ENCODE assay signal across 17 mouse cellular contexts in the genomic region with DNA sequence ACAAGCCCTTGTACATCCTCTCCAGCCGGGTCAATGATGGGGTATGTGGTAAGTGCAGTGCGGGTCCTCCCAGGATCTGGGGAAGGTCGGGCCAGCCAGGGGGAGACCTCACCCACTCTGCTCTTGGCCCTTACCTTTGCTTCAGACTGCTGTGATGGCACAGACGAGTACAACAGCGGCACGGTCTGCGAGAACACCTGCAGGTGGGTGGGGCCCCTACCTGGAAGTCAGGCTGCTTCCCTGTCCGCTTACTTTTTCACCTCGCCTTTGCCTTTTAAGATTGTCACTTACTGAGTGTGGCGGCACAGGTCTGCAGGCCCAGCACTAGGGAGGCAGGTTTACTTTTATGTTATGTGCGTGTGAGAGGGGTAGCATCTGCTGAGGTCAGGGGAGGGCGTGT. TPM values are rescaled to one million over a fixed set of nuclear protein-coding genes. Genes with fewer than 3 reads are reported as not detected.
DNase-seq lines count a peak whose midpoint lies in the region; ATAC-seq and TF ChIP-seq lines count a peak whose summit lies in the region.
"Had no signal": no experiment of that assay in that cellular context is flagged by ENCODE, and none has a peak within 500 bp of the region (broad histone marks: within the 10 kb centered on the region; RNA-seq: fewer than 3 reads in every experiment).

No protein-coding gene starts in this region.

- ATAC-seq in forebrain, embryonic 12.5 days (ENCODE audit: low FRiP score), result no peak
- no peak for ATAC-seq in forebrain, embryonic 14.5 days
- no peak for ATAC-seq in liver, embryonic 13.5 days (ENCODE audit: low read depth)
- no peak for ATAC-seq in G1E (ENCODE audit: extremely low read depth, insufficient number of reproducible peaks, low FRiP score, poor library complexity, severe bottlenecking)
- no peak for ATAC-seq in intestine, embryonic 16.5 days
- ATAC-seq in kidney, embryonic 14.5 days (ENCODE audit: low FRiP score, low TSS enrichment), result no peak
- no peak for ATAC-seq in granulocyte monocyte progenitor cell, adult 5-6 weeks (replicated peaks; ENCODE audit: poor library complexity, severe bottlenecking)

- peaks cover 29% of the 10 kb centered on the region for H3K4me1 ChIP-seq in forebrain, embryonic 12.5 days
- peaks cover 10% of the 10 kb centered on the region for H3K4me1 ChIP-seq in forebrain, embryonic 14.5 days (ENCODE audit: control insufficient read depth, insufficient read depth, low read length)
- H3K4me1 ChIP-seq in liver, embryonic 13.5 days (replicated peaks), result peaks cover 31% of the 10 kb centered on the region
- peaks cover 46% of the 10 kb centered on the region for H3K4me1 ChIP-seq in G1E (ENCODE audit: insufficient read depth, low read depth, low read length)
- H3K4me1 ChIP-seq in intestine, embryonic 16.5 days (ENCODE audit: control insufficient read depth, insufficient read depth, low read length), result peaks cover 18% of the 10 kb centered on the region
- H3K4me1 ChIP-seq in kidney, embryonic 14.5 days (ENCODE audit: control insufficient read depth, insufficient read depth, low read length), result peaks cover 18% of the 10 kb centered on the region

- H3K9ac ChIP-seq in forebrain, embryonic 12.5 days, result no peak overlapping the region
- H3K9ac ChIP-seq in forebrain, embryonic 14.5 days (ENCODE audit: low read length), result no peak overlapping the region
- no peak overlapping the region for H3K9ac ChIP-seq in liver, embryonic 13.5 days
- no peak overlapping the region for H3K9ac ChIP-seq in intestine, embryonic 16.5 days (ENCODE audit: low read depth, low read length)
- H3K9ac ChIP-seq in kidney, embryonic 14.5 days (ENCODE audit: low read depth, low read length), result no peak overlapping the region

- H3K4me2 ChIP-seq in forebrain, embryonic 12.5 days, result peak overlapping the region; percentile 85; the same call in 1 of the 2 replicates
- no peak overlapping the region for H3K4me2 ChIP-seq in forebrain, embryonic 14.5 days (ENCODE audit: low read length)
- H3K4me2 ChIP-seq in liver, embryonic 13.5 days, result peak overlapping the region; percentile 95; the same call in 1 of the 2 replicates
- 0 out of 2 replicates have a peak overlapping the region, but pooled peaks have one; percentile 84 for H3K4me2 ChIP-seq in intestine, embryonic 16.5 days (ENCODE audit: low read depth, low read length)
- no peak overlapping the region for H3K4me2 ChIP-seq in kidney, embryonic 14.5 days (replicated peaks; ENCODE audit: low read depth, low read length)

- no peaks in the 10 kb centered on the region for H3K9me3 ChIP-seq in forebrain, embryonic 12.5 days
- no peaks in the 10 kb centered on the region for H3K9me3 ChIP-seq in forebrain, embryonic 14.5 days (replicated peaks; ENCODE audit: control insufficient read depth, low read length)
- H3K9me3 ChIP-seq in liver, embryonic 13.5 days (replicated peaks), result no peaks in the 10 kb centered on the region
- H3K9me3 ChIP-seq in G1E (replicated peaks), result no peaks in the 10 kb centered on the region
- H3K9me3 ChIP-seq in intestine, embryonic 16.5 days (ENCODE audit: control insufficient read depth, low read length), result no peaks in the 10 kb centered on the region
- H3K9me3 ChIP-seq in kidney, embryonic 14.5 days (ENCODE audit: control insufficient read depth, low read length), result no peaks in the 10 kb centered on the region
- H3K9me3 ChIP-seq: lung, embryonic 15.5 days had no signal

- no peak overlapping the region for H3K4me3 ChIP-seq in forebrain, embryonic 12.5 days (replicated peaks)
- H3K4me3 ChIP-seq in forebrain, embryonic 14.5 days (ENCODE audit: low read depth, low read length), result no peak overlapping the region
- peak overlapping the region; percentile 84; the same call in 1 of the 2 replicates for H3K4me3 ChIP-seq in liver, embryonic 13.5 days (replicated peaks)
- peak overlapping the region; percentile 79; the same call in 1 of the 2 replicates for H3K4me3 ChIP-seq in G1E (ENCODE audit: low read depth, low read length)
- no peak overlapping the region for H3K4me3 ChIP-seq in intestine, embryonic 16.5 days (ENCODE audit: low read length)
- no peak overlapping the region for H3K4me3 ChIP-seq in kidney, embryonic 14.5 days (ENCODE audit: low read length)

- H3K27ac ChIP-seq in forebrain, embryonic 12.5 days, result no peak overlapping the region
- H3K27ac ChIP-seq in forebrain, embryonic 14.5 days (ENCODE audit: low read depth, low read length), result no peak overlapping the region
- H3K27ac ChIP-seq in liver, embryonic 13.5 days, result no peak overlapping the region
- H3K27ac ChIP-seq in intestine, embryonic 16.5 days (ENCODE audit: low read length), result no peak overlapping the region
- no peak overlapping the region for H3K27ac ChIP-seq in kidney, embryonic 14.5 days (ENCODE audit: low read depth, low read length)
- H3K27ac ChIP-seq: kidney, postnatal 0 days; lung, embryonic 15.5 days had no signal

- WGBS in forebrain, embryonic 12.5 days, result 95% methylated on average over 12 of the region's 12 CpGs
- 91% methylated on average over 12 of the region's 12 CpGs for WGBS in forebrain, embryonic 14.5 days
- 85% methylated on average over 12 of the region's 12 CpGs for WGBS in liver, embryonic 13.5 days (ENCODE audit: insufficient replicate concordance)
- 81% methylated on average over 12 of the region's 12 CpGs for WGBS in intestine, embryonic 16.5 days
- WGBS in kidney, embryonic 14.5 days, result 97% methylated on average over 12 of the region's 12 CpGs

- no peaks in the 10 kb centered on the region for H3K27me3 ChIP-seq in forebrain, embryonic 12.5 days
- H3K27me3 ChIP-seq in forebrain, embryonic 14.5 days (replicated peaks; ENCODE audit: control insufficient read depth, insufficient read depth, low read length), result no peaks in the 10 kb centered on the region
- H3K27me3 ChIP-seq in liver, embryonic 13.5 days, result peaks cover 8% of the 10 kb centered on the region
- H3K27me3 ChIP-seq in G1E (ENCODE audit: insufficient read depth, low read length), result peaks cover under 1% of the 10 kb centered on the region; the same call in 1 of the 2 replicates
- no peaks in the 10 kb centered on the region for H3K27me3 ChIP-seq in intestine, embryonic 16.5 days (replicated peaks; ENCODE audit: control insufficient read depth, insufficient read depth, low read length)
- H3K27me3 ChIP-seq in kidney, embryonic 14.5 days (ENCODE audit: control insufficient read depth, insufficient read depth, low read length), result no peaks in the 10 kb centered on the region
- H3K27me3 ChIP-seq: lung, embryonic 15.5 days had no signal

- H3K36me3 ChIP-seq in forebrain, embryonic 12.5 days (replicated peaks), result peaks cover 57% of the 10 kb centered on the region
- peaks cover 55% of the 10 kb centered on the region for H3K36me3 ChIP-seq in forebrain, embryonic 14.5 days (ENCODE audit: control insufficient read depth, insufficient read depth, low read length)
- peaks cover 56% of the 10 kb centered on the region for H3K36me3 ChIP-seq in liver, embryonic 13.5 days
- peaks cover 61% of the 10 kb centered on the region for H3K36me3 ChIP-seq in G1E (replicated peaks)
- H3K36me3 ChIP-seq in intestine, embryonic 16.5 days (ENCODE audit: control insufficient read depth, insufficient read depth, low read length), result peaks cover 6% of the 10 kb centered on the region; the same call in 1 of the 2 replicates
- H3K36me3 ChIP-seq in kidney, embryonic 14.5 days (ENCODE audit: control insufficient read depth, insufficient read depth, low read length), result peaks cover 54% of the 10 kb centered on the region

- no peak for DNase-seq in forebrain, embryonic 14.5 days (ENCODE audit: low spot score)
- DNase-seq in liver, embryonic 13.5 days, result no peak
- no peak for DNase-seq in liver
- DNase-seq in G1E (ENCODE audit: low spot score), result no peak
- DNase-seq: adrenal gland, postnatal 10 days; B cell, adult 2 months; cerebellum, postnatal 25 days; gastrocnemius, postnatal 14 days; thymus, adult 2 months had no signal

- no peak for TF ChIP-seq CTCF in G1E (IDR thresholded peaks at IDR 0.05; ENCODE audit: low read depth, low read length)

RNA-seq across cellular contexts. Expression of gene Prkcsh, which starts 1.9 kb away (rescaled TPM):
- 88.5 and 95.0 TPM in 2 replicates for polyA plus RNA-seq in forebrain, embryonic 12.5 days (2016; fragmentation: Nextera tagmentation; extraction: Ambion mirVana)
- 57.1 and 67.9 TPM in 2 replicates for polyA plus RNA-seq in forebrain, embryonic 14.5 days (2014; fragmentation: Nextera tagmentation; extraction: Ambion mirVana)
- 52.6 and 57.5 TPM in 2 replicates for polyA plus RNA-seq in liver, embryonic 13.5 days (2015; fragmentation: Nextera tagmentation; extraction: Ambion mirVana)
- total RNA-seq in G1E (2014; fragmentation: Nextera tagmentation) (55.3 and 65.0 TPM in 2 replicates), G1E (2017) (115 and 116 TPM in 2 replicates)
- polyA plus RNA-seq in G1E (2012), result 159 and 167 TPM in 2 replicates
- 121 and 125 TPM in 2 replicates for polyA plus RNA-seq in intestine, embryonic 16.5 days (2015; fragmentation: Nextera tagmentation; extraction: Ambion mirVana)
- 104 and 118 TPM in 2 replicates for polyA plus RNA-seq in kidney, embryonic 14.5 days (2014; fragmentation: Nextera tagmentation; extraction: Ambion mirVana)
- 61.4 and 68.4 TPM in 2 replicates for total RNA-seq in granulocyte monocyte progenitor cell, adult 5-6 weeks (2014; fragmentation: Nextera tagmentation)
- 127 and 144 TPM in 2 replicates for total RNA-seq in granulocyte monocyte progenitor cell, adult 5-6 weeks (2017)

RNA-seq across cellular contexts. Expression of gene Ccdc151, which starts 2.1 kb away (rescaled TPM):
- 5.0 and 5.3 TPM in 2 replicates for polyA plus RNA-seq in forebrain, embryonic 12.5 days (2016; fragmentation: Nextera tagmentation; extraction: Ambion mirVana)
- 4.5 and 4.8 TPM in 2 replicates for polyA plus RNA-seq in forebrain, embryonic 14.5 days (2014; fragmentation: Nextera tagmentation; extraction: Ambion mirVana)
- polyA plus RNA-seq in liver, embryonic 13.5 days (2015; fragmentation: Nextera tagmentation; extraction: Ambion mirVana), result 0.16 TPM in 1 of 2 replicates, not detected in the other
- not detected in 2 replicates for total RNA-seq in G1E (2014; fragmentation: Nextera tagmentation)
- total RNA-seq in G1E (2017), result 0.22 TPM in 1 of 2 replicates, not detected in the other
- 0.07 and 0.08 TPM in 2 replicates for polyA plus RNA-seq in G1E (2012)
- 0.28 and 0.54 TPM in 2 replicates for polyA plus RNA-seq in intestine, embryonic 16.5 days (2015; fragmentation: Nextera tagmentation; extraction: Ambion mirVana)
- polyA plus RNA-seq in kidney, embryonic 14.5 days (2014; fragmentation: Nextera tagmentation; extraction: Ambion mirVana), result 1.8 and 2.3 TPM in 2 replicates
- not detected in 2 replicates for total RNA-seq in granulocyte monocyte progenitor cell, adult 5-6 weeks (2014; fragmentation: Nextera tagmentation)
- not detected in 2 replicates for total RNA-seq in granulocyte monocyte progenitor cell, adult 5-6 weeks (2017)
- total RNA-seq: gastrocnemius, postnatal 14 days; hematopoietic stem cell, adult 5-6 weeks had no signal
- polyA plus RNA-seq: heart, embryonic 11.5 days had no signal

RNA-seq across cellular contexts. Expression of gene Rgl3, which starts 15.3 kb away (rescaled TPM):
- 2.1 and 3.4 TPM in 2 replicates for polyA plus RNA-seq in forebrain, embryonic 12.5 days (2016; fragmentation: Nextera tagmentation; extraction: Ambion mirVana)
- 1.3 TPM in 2 replicates for polyA plus RNA-seq in forebrain, embryonic 14.5 days (2014; fragmentation: Nextera tagmentation; extraction: Ambion mirVana)
- 0.15 and 0.46 TPM in 2 replicates for polyA plus RNA-seq in liver, embryonic 13.5 days (2015; fragmentation: Nextera tagmentation; extraction: Ambion mirVana)
- total RNA-seq in G1E (2014; fragmentation: Nextera tagmentation), result not detected in 2 replicates
- 0.05 TPM in 1 of 2 replicates, not detected in the other for total RNA-seq in G1E (2017)
- not detected in 2 replicates for polyA plus RNA-seq in G1E (2012)
- 1.7 and 2.0 TPM in 2 replicates for polyA plus RNA-seq in intestine, embryonic 16.5 days (2015; fragmentation: Nextera tagmentation; extraction: Ambion mirVana)
- polyA plus RNA-seq in kidney, embryonic 14.5 days (2014; fragmentation: Nextera tagmentation; extraction: Ambion mirVana), result 13.7 and 20.8 TPM in 2 replicates
- not detected in 2 replicates for total RNA-seq in granulocyte monocyte progenitor cell, adult 5-6 weeks (2014; fragmentation: Nextera tagmentation)
- total RNA-seq in granulocyte monocyte progenitor cell, adult 5-6 weeks (2017), result not detected in 2 replicates
- total RNA-seq: hematopoietic stem cell, adult 5-6 weeks had no signal

RNA-seq across cellular contexts. Expression of gene Epor, which starts 41.2 kb away (rescaled TPM):
- 2.0 and 4.1 TPM in 2 replicates for polyA plus RNA-seq in forebrain, embryonic 12.5 days (2016; fragmentation: Nextera tagmentation; extraction: Ambion mirVana)
- 1.3 and 2.2 TPM in 2 replicates for polyA plus RNA-seq in forebrain, embryonic 14.5 days (2014; fragmentation: Nextera tagmentation; extraction: Ambion mirVana)
- 143 and 144 TPM in 2 replicates for polyA plus RNA-seq in liver, embryonic 13.5 days (2015; fragmentation: Nextera tagmentation; extraction: Ambion mirVana)
- total RNA-seq in G1E (2014; fragmentation: Nextera tagmentation) (35.5 and 49.7 TPM in 2 replicates), G1E (2017) (14.4 and 21.9 TPM in 2 replicates)
- 125 and 135 TPM in 2 replicates for polyA plus RNA-seq in G1E (2012)
- polyA plus RNA-seq in intestine, embryonic 16.5 days (2015; fragmentation: Nextera tagmentation; extraction: Ambion mirVana), result 4.8 and 6.4 TPM in 2 replicates
- 10.5 and 11.4 TPM in 2 replicates for polyA plus RNA-seq in kidney, embryonic 14.5 days (2014; fragmentation: Nextera tagmentation; extraction: Ambion mirVana)
- 0.21 and 0.41 TPM in 2 replicates for total RNA-seq in granulocyte monocyte progenitor cell, adult 5-6 weeks (2014; fragmentation: Nextera tagmentation)
- 0.77 TPM in 1 of 2 replicates, not detected in the other for total RNA-seq in granulocyte monocyte progenitor cell, adult 5-6 weeks (2017)

RNA-seq across cellular contexts. Expression of gene Elavl3, which starts 47.3 kb away (rescaled TPM):
- polyA plus RNA-seq in forebrain, embryonic 12.5 days (2016; fragmentation: Nextera tagmentation; extraction: Ambion mirVana), result 57.2 and 73.7 TPM in 2 replicates
- 88.1 and 107 TPM in 2 replicates for polyA plus RNA-seq in forebrain, embryonic 14.5 days (2014; fragmentation: Nextera tagmentation; extraction: Ambion mirVana)
- 0.05 and 0.08 TPM in 2 replicates for polyA plus RNA-seq in liver, embryonic 13.5 days (2015; fragmentation: Nextera tagmentation; extraction: Ambion mirVana)
- total RNA-seq in G1E (2014; fragmentation: Nextera tagmentation) (not detected in 2 replicates), G1E (2017) (0.05 and 0.06 TPM in 2 replicates)
- 0.01 TPM in 1 of 2 replicates, not detected in the other for polyA plus RNA-seq in G1E (2012)
- 1.5 and 1.9 TPM in 2 replicates for polyA plus RNA-seq in intestine, embryonic 16.5 days (2015; fragmentation: Nextera tagmentation; extraction: Ambion mirVana)
- 0.12 and 0.20 TPM in 2 replicates for polyA plus RNA-seq in kidney, embryonic 14.5 days (2014; fragmentation: Nextera tagmentation; extraction: Ambion mirVana)
- total RNA-seq in granulocyte monocyte progenitor cell, adult 5-6 weeks (2014; fragmentation: Nextera tagmentation), result not detected in 2 replicates
- 0.31 TPM in 1 of 2 replicates, not detected in the other for total RNA-seq in granulocyte monocyte progenitor cell, adult 5-6 weeks (2017)
- total RNA-seq: hematopoietic stem cell, adult 5-6 weeks had no signal

Comparison
In these comparisons a context has a peak if more than half of its experiments do, and no peak if none do; other contexts are left out.
1. H3K4me2 ChIP-seq: peak in forebrain, embryonic 12.5 days (single experiment), liver, embryonic 13.5 days (single experiment) and intestine, embryonic 16.5 days (single experiment); none in forebrain, embryonic 14.5 days (single experiment) and kidney, embryonic 14.5 days (single experiment).
2. H3K4me3 ChIP-seq: peak in liver, embryonic 13.5 days (single experiment) and G1E (single experiment); none in forebrain, embryonic 12.5 days (single experiment), forebrain, embryonic 14.5 days (single experiment), intestine, embryonic 16.5 days (single experiment) and kidney, embryonic 14.5 days (single experiment).